Mouse (Mus musculus): ENCODE data around the gene Hal. TPM values are rescaled to one million over a fixed set of nuclear protein-coding genes. Genes with fewer than 3 reads are reported as not detected.

The Hal gene
- total and polyA plus RNA-seq, 3 experiments, result 0.03 to 0.12 TPM; not detected in 1

GRCm38 (mm10) chr10:93515419-93515818 is 26.9 kb downstream of the Hal start:
- Histone ChIP-seq H3K4me3 (ENCODE audit: control insufficient read depth in 1 of 2, insufficient read depth in 1 of 2, low read depth in 2 of 2, low read length in 2 of 2) (no peak overlapping the region), H3K9ac (ENCODE audit: control insufficient read depth, low read depth, low read length, poor library complexity, severe bottlenecking) (no peak overlapping the region), H3K36me3 (ENCODE audit: control insufficient read depth in 1 of 2, insufficient read depth in 2 of 2, low read length in 2 of 2) (no peaks in the 10 kb centered on the region), H3K27ac (ENCODE audit: control insufficient read depth, low read depth, low read length) (no peak overlapping the region), H3K27me3 (ENCODE audit: control insufficient read depth in 1 of 2, insufficient read depth in 2 of 2, low read length in 2 of 2) (no peaks in the 10 kb centered on the region), H3K9me3 (replicated peaks; ENCODE audit: insufficient read depth, low read length) (no peaks in the 10 kb centered on the region), H3K79me2 (ENCODE audit: control insufficient read depth, insufficient read depth, low read length, poor library complexity) (no peaks in the 10 kb centered on the region), H3K4me1 (ENCODE audit: control insufficient read depth in 1 of 2, insufficient read depth in 2 of 2, low read length in 2 of 2) (peaks cover 0 to 3% of the 10 kb centered on the region in 2 experiments; a peak in 1 of 4 replicates)
- peak; percentile 86 for DNase-seq (ENCODE audit: low read depth, low spot score)
- TF ChIP-seq SMC3 (IDR thresholded peaks at IDR 0.05; ENCODE audit: low read depth, low read length) (no peak), BHLHE40 (IDR thresholded peaks at IDR 0.05; ENCODE audit: borderline replicate concordance, low read depth, low read length) (peak; percentile 70; the same call in 1 of the 2 replicates), GATA1 (IDR thresholded peaks at IDR 0.05; ENCODE audit: low read depth, low read length) (peak; percentile 63), ZNF384 (IDR thresholded peaks at IDR 0.05; ENCODE audit: low read depth, low read length) (peak; percentile 73), ZMIZ1 (IDR thresholded peaks at IDR 0.05; ENCODE audit: low read depth, low read length) (no peak), MYC (IDR thresholded peaks at IDR 0.05; ENCODE audit: low read depth, low read length) (0 out of 2 replicates have a peak, but pooled peaks have one; percentile 22)

DNA sequence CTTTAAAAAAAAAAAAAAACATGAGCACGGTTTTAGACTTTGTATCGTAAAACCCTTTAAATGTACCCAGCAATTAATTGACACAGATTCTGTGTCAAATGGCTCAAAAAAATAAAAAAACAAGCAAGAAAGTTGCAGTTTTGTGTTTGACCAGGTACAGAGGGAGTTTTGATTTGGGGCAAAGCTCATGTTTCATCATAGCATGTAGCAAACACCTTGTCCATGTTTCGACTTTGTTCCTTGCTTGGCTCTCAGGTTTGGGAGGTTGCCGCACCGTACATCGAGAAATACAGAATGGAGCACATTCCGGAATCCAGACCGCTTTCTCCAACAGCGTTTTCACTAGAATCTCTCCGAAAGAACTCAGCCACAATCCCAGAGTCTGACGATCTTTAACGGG is 27.4 kb downstream of the Hal start:
- no peak overlapping the region for H3K4me3 ChIP-seq (ENCODE audit: control insufficient read depth in 1 of 2, insufficient read depth in 1 of 2, low read depth in 2 of 2, low read length in 2 of 2)
- H3K9ac ChIP-seq (ENCODE audit: control insufficient read depth, low read depth, low read length, poor library complexity, severe bottlenecking), result no peak overlapping the region
- H3K27me3 ChIP-seq (ENCODE audit: control insufficient read depth in 1 of 2, insufficient read depth in 2 of 2, low read length in 2 of 2), result no peaks in the 10 kb centered on the region
- TF ChIP-seq CHD2 (IDR thresholded peaks at IDR 0.05; ENCODE audit: low read length) (no peak), GABPA (IDR thresholded peaks at IDR 0.05; ENCODE audit: low read depth, low read length) (no peak), TAL1 (IDR thresholded peaks at IDR 0.05; ENCODE audit: low read length) (no peak), MAX (IDR thresholded peaks at IDR 0.05; ENCODE audit: low read length) (no peak), JUND (IDR thresholded peaks at IDR 0.05; ENCODE audit: low read depth, low read length) (no peak), UBTF (IDR thresholded peaks at IDR 0.05; ENCODE audit: borderline replicate concordance, insufficient read depth, low read depth, low read length) (no peak), MYB (IDR thresholded peaks at IDR 0.05; ENCODE audit: low read depth, low read length) (no peak), RCOR1 (IDR thresholded peaks at IDR 0.05; ENCODE audit: low read depth, low read length) (no peak), MXI1 (IDR thresholded peaks at IDR 0.05; ENCODE audit: low read depth, low read length) (no peak), SIN3A (IDR thresholded peaks at IDR 0.05; ENCODE audit: low read length) (no peak), EP300 (IDR thresholded peaks at IDR 0.05; ENCODE audit: low read depth in 1 of 2, low read length in 2 of 2) (no peak), RAD21 (IDR thresholded peaks at IDR 0.05; ENCODE audit: low read depth, low read length) (no peak), KAT2A (conservative IDR thresholded peaks at IDR 0.05; ENCODE audit: low read depth, low read length) (no peak), ZMIZ1 (IDR thresholded peaks at IDR 0.05; ENCODE audit: low read depth, low read length) (no peak), POLR2AphosphoS2 (IDR thresholded peaks at IDR 0.05; ENCODE audit: low read length) (no peak), CTCF (IDR thresholded peaks at IDR 0.05 in 2 of 3, conservative IDR thresholded peaks at IDR 0.05 in 1 of 3; ENCODE audit: control insufficient read depth in 1 of 3, insufficient read depth in 1 of 3, low read depth in 2 of 3, low read length in 3 of 3, poor library complexity in 1 of 3, severe bottlenecking in 1 of 3) (no peak), POLR2A (IDR thresholded peaks at IDR 0.05; ENCODE audit: control insufficient read depth in 1 of 2, insufficient read depth in 1 of 2, low read depth in 1 of 2, low read length in 2 of 2, poor library complexity in 1 of 2) (no peak)
- DNase-seq (ENCODE audit: low read depth, low spot score), result no peak
- peaks cover 0 to 3% of the 10 kb centered on the region in 2 experiments; a peak in 1 of 4 replicates for H3K4me1 ChIP-seq (ENCODE audit: control insufficient read depth in 1 of 2, insufficient read depth in 2 of 2, low read length in 2 of 2)
- H3K79me2 ChIP-seq (ENCODE audit: control insufficient read depth, insufficient read depth, low read length, poor library complexity), result no peaks in the 10 kb centered on the region
- no peaks in the 10 kb centered on the region for H3K36me3 ChIP-seq (ENCODE audit: control insufficient read depth in 1 of 2, insufficient read depth in 2 of 2, low read length in 2 of 2)
- no peaks in the 10 kb centered on the region for H3K9me3 ChIP-seq (replicated peaks; ENCODE audit: insufficient read depth, low read length)
- no peak overlapping the region for H3K27ac ChIP-seq (ENCODE audit: control insufficient read depth, low read depth, low read length)

All from MEL (cell line).